Mouse (Mus musculus): ENCODE measurements around the gene Ccdc85c. TPM values are rescaled to one million over a fixed set of nuclear protein-coding genes. Genes with fewer than 3 reads are reported as not detected.

The Ccdc85c gene
- polyA plus RNA-seq, 2 experiments from 2014 or later, result 0.25 to 0.42 TPM

GRCm38 (mm10) chr12:108267653-108268052, 7.6 kb downstream of the Ccdc85c start:
- no peak for ATAC-seq

GRCm38 (mm10) chr12:108265831-108266619, 9.2 kb downstream of the Ccdc85c start:
- ATAC-seq, result no peak

DNA sequence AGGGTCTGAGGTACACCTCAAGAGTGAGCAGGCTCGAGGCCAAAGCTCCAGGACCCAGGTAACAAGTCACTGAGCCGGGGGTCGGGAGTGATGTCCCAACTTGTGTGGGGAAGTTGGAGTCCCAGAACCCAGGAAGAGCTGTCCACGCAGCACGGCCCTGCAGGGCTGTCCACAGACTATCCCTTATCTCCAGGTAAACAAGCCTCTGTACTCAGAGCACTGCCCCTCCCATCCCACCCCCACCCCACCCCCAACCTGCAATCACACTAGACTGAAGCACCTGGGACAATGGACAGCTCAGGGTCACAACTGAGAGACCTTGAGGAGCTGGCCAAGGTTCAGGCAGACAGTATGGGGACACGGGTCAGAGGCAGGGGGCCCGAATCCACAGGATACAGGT, 10.3 kb downstream of the Ccdc85c start:
- no peak for ATAC-seq

GRCm38 (mm10) chr12:108260950-108261349, 14.3 kb downstream of the Ccdc85c start:
- ATAC-seq, result no peak

- ATAC-seq, result no peak
These were observed 15.7 kb downstream of the Ccdc85c start for GRCm38 (mm10) chr12:108259322-108260049.

GRCm38 (mm10) chr12:108256734-108257133, 18.5 kb downstream of the Ccdc85c start:
- ATAC-seq, result no peak

DNA sequence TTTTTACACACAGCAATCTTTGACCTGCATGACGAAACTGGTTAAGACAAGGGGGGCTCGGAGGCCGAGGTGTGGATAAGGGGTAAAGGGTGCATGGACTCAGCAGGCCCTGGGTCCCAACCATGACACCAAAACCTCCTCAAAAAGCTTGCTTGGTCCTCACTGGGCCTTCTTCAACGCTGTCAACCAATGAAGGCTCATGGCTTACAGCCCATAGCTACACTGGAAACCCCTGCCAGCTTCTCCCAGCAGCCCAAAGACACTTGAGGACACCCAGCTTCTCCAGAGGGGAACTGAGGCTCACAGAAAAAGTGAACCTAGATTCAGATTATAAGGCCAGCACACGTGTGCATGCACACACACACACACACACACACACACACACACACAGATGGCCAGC, 19.3 kb downstream of the Ccdc85c start:
- ATAC-seq, result no peak

DNA sequence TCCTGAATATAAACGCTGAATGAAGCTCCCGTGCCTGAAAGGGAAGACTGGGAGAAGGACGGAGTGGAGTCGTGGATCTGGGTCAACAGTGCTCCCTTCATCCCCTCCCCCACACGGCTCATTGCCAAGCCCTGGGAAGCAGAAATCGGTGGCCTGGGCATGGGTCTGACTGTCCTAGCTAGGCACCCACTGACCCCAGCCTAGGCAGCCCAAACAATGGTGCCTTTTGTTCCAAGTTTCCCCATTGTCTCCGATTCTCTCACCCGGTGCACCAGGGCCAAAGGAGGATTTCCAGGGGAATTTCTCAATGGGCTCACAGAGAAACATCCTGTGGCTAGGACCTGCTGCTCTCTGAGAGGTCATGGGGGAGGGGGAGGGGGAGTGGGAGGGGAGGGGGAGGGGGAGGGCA, 19.7 kb downstream of the Ccdc85c start:
- no peak for ATAC-seq

DNA sequence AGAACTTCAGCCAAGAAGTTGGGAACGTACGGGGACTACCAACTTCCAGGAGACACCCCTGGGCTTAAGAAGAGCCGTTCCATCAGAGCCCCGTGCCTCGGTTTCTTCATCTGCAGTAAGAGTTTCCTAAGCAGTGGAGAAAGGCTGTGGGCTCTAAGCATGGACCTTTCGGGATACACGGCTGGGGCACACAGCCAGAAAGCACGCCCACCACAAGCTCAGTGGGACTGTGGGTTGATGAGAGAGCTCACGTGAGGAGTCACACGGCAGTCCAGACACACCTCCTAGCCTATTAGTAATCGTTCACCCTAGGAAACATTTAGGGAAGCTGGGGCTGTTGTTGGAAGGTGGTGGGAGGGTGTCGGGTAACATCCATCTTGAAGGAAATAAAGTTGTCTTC, 22.2 kb downstream of the Ccdc85c start:
- no peak for ATAC-seq

GRCm38 (mm10) chr12:108251825-108252542, 23.2 kb downstream of the Ccdc85c start:
- no peak for ATAC-seq

- no peak for ATAC-seq
These were observed 24.0 kb downstream of the Ccdc85c start for GRCm38 (mm10) chr12:108251034-108251792.

DNA sequence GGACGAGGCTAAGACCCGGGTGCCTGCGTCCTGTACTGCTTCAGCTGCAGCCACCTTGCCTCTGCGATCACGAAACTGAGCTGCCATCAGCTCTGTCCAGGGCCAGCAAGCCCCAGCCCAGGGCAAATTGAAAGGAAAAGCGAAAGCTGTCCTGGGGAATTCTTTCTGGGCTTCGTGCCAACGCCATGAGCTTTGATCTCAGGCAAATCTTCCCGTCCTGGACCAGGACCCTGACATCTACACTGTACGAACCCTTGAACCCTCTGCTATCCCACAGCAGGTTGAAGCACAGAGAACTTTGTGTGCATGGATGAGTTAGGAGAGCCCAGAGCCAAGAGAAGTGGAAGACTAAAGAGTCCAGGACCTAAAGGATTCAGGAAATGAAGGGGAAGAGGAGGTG, 25.7 kb downstream of the Ccdc85c start:
- no peak for ATAC-seq

DNA sequence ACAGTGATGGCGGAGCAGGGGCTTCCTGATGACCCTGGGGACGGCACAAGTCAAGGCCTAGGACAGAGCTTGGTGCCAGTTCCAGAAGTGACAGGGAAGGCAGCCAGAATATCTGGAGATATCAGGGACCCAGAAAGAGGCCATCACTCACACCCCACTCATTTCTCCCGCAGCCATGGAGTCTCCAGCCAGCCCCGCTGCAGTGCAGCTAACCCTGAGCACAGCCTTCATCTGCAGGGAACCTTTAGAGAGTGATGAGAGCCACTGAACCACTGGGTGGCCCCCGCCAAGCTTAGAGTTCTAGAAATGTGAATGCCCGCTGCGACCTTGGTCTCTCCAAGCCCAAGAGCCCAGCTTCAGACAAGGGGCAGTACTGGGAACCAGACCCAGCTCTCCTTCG, 26.2 kb downstream of the Ccdc85c start:
- no peak for ATAC-seq

DNA sequence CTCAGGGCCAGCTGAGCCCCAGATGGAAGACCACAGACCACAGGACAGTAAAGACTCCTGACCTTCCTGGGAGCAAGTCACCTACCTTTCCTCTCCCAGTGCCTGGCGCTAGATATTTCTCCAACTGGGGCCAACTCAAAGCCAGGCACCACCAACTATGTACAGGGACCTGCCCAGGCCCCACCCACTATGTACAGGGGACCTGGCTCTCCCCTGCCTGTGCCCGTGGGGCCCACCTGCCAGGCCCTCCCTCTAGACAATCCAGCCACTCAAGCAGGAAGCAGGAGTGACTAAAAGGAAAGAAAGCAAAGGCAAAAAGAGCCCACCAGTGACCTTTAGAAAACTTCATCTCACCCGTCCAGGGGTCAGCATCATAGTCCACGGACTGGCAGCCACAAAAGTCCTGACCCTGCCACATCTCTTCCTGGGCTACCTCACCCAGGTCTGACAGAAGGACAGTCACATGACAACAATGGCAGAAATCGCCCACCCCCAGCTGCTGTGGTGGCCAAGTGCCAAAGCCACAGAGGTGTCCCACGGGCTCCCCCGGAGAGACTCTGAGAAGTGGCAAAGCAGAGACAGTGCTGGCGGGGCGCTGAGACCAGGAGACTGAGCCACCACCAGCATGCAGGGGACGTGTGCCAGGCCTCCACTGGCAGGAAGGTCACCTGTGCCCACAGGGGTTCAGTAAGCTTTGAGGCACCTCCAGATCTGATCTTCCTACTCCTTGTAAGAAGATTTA, 28.3 kb downstream of the Ccdc85c start:
- ATAC-seq, result no peak

GRCm38 (mm10) chr12:108245579-108245978, 29.6 kb downstream of the Ccdc85c start:
- ATAC-seq, result no peak

DNA sequence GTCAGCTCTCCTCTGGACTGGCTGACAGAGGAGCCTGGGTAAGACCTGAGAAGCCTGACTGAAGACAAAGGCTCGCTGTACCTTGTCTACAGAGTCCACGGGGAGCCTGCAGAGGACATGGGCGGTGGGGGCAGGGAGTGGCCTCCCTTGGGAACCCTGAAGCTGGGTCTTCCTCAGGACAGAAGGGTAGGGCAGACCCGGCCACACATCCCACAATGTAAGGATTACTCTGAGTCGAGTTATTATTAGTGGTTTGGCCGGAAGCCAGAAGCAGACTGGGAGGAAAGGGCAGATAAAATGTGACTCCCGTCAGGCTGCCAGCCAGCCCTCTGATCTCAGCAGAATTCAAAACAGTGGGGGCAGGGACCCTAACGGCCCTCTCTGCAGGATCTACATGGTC, 30.4 kb downstream of the Ccdc85c start:
- no peak for ATAC-seq

DNA sequence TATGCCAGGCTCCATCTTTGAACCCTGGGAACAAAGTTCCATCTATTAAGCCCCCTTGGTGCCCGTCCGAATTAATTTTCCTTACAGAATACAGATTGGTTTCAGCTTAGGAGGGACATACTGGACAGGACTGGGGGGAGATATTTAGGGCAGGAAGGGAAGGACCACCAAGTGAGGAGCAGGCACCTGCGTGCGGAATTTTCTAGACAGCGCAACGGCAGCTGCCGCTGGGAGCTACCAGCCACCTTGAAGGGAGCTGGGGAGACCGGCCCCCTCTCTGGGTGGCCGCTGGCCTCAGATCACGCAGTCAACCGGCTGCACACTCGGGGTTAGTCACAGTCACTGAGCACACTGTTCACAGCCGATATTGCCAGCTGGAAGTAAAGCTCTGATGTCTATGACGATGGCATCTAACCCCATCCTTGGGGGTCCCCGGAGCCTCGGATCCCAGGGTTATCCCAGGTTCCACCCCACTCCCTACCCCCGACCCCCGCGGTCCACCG, 32.9 kb downstream of the Ccdc85c start:
- ATAC-seq, result no peak

- ATAC-seq, result no peak
These were observed 33.6 kb downstream of the Ccdc85c start for GRCm38 (mm10) chr12:108241626-108242025.

GRCm38 (mm10) chr12:108240953-108241588, 34.2 kb downstream of the Ccdc85c start:
- no peak for ATAC-seq

- ATAC-seq, result no peak
These were observed 34.8 kb downstream of the Ccdc85c start for GRCm38 (mm10) chr12:108240401-108240890.

- no peak for ATAC-seq
These were observed 35.8 kb downstream of the Ccdc85c start for GRCm38 (mm10) chr12:108239441-108239840.

Data from activated CD4-positive, CD25-positive, alpha-beta regulatory T cell, adult 4 months (primary cell).